Mouse (Mus musculus): Measurements from ENCODE around the gene Rere. TPM values are rescaled to one million over a fixed set of nuclear protein-coding genes. Genes with fewer than 3 reads are reported as not detected.

The Rere gene
- polyA plus RNA-seq, 1 experiment: 61.3 TPM

- H3K4me3 ChIP-seq (replicated peaks; ENCODE audit: control insufficient read depth, low read depth, low read length): no peak overlapping the region
- H3K27ac ChIP-seq (ENCODE audit: control insufficient read depth, insufficient read depth, low read depth, low read length, poor library complexity): no peak overlapping the region
- H3K4me1 ChIP-seq (ENCODE audit: control insufficient read depth, insufficient read depth, low read length): no peaks in the 10 kb centered on the region
- TF ChIP-seq POLR2A (IDR thresholded peaks at IDR 0.05; ENCODE audit: borderline replicate concordance, control insufficient read depth, low read depth, low read length) (no peak), CTCF (IDR thresholded peaks at IDR 0.05; ENCODE audit: control insufficient read depth, insufficient read depth, low read length) (peak; percentile 75)
- WGBS: 53% methylated on average over 1 of the region's 1 CpGs
Observed at GRCm38 (mm10) chr4:150625425-150625824, 344.0 kb downstream of the Rere start.

DNA sequence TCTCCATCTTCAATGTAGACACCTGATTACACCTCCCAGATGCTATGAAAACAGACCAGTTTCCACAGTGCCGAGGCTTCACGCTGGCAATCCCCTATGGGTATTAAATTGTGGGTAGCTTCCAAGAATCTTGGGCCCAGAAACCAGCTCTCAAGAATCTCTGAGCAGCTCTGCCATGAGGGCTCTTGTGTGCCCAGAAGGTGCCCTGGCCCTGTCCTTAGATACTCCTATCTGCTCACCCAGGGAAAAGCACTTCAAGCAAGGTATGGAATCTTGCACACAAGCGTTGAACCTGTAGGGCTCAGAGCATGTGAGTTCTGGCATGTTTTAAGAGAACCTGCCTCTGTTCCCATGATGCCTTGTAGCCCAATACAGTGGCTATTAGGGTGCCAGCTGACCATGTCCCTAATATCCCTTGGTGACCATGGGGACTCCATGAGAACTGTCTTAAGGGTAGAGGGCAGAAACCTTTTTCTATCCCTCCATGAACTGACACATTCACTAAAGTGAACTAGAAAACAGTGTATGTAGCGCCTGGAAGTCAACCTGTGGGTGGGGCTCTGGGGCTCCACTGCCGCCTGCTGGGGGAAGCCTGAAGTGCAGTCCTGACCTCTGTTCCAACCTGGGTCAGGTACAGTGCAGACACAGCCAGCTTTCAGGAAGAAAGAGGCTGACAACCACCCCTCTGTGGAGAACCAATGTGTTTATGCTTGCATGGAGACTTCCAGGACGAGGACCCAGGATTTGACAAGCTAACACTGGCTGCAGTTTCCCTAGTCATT is 344.7 kb downstream of the Rere start:
- Histone ChIP-seq H3K27ac (ENCODE audit: control insufficient read depth, insufficient read depth, low read depth, low read length, poor library complexity) (no peak overlapping the region), H3K4me1 (ENCODE audit: control insufficient read depth, insufficient read depth, low read length) (no peaks in the 10 kb centered on the region), H3K4me3 (replicated peaks; ENCODE audit: control insufficient read depth, low read depth, low read length) (no peak overlapping the region)
- 37% methylated on average over 6 of the region's 6 CpGs for WGBS
- peak; percentile 91 for TF ChIP-seq CTCF (IDR thresholded peaks at IDR 0.05; ENCODE audit: control insufficient read depth, insufficient read depth, low read length)
- TF ChIP-seq POLR2A (IDR thresholded peaks at IDR 0.05; ENCODE audit: borderline replicate concordance, control insufficient read depth, low read depth, low read length): no peak

DNA sequence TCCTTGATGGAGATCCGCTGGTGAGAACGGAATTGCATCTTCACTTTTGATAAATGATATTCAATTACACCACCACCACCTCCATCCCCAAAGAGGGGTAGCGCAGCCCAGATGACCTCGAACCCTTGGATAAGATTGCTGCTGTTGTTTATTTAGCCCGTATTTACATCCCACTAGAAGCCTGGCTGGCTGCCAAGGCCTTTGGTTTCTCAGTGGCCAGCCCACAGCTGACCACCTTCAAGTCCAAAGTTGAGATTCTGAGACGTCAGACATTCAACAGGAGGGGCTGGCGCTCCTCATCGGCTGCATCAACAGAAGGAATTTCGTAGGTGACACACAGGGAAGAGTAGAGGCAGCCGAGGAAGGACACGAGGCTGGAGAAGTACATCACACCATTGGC is 347.8 kb downstream of the Rere start:
- whole genome bisulfite sequencing: 86% methylated on average over 11 of the region's 11 CpGs
- Histone ChIP-seq H3K4me3 (replicated peaks; ENCODE audit: control insufficient read depth, low read depth, low read length) (no peak overlapping the region), H3K27ac (ENCODE audit: control insufficient read depth, insufficient read depth, low read depth, low read length, poor library complexity) (no peak overlapping the region), H3K4me1 (ENCODE audit: control insufficient read depth, insufficient read depth, low read length) (no peaks in the 10 kb centered on the region)
- TF ChIP-seq CTCF (IDR thresholded peaks at IDR 0.05; ENCODE audit: control insufficient read depth, insufficient read depth, low read length) (no peak), POLR2A (IDR thresholded peaks at IDR 0.05; ENCODE audit: borderline replicate concordance, control insufficient read depth, low read depth, low read length) (no peak)

GRCm38 (mm10) chr4:150635568-150635967 is 354.1 kb downstream of the Rere start:
- Histone ChIP-seq H3K4me3 (replicated peaks; ENCODE audit: control insufficient read depth, low read depth, low read length) (no peak overlapping the region), H3K27ac (ENCODE audit: control insufficient read depth, insufficient read depth, low read depth, low read length, poor library complexity) (no peak overlapping the region), H3K4me1 (ENCODE audit: control insufficient read depth, insufficient read depth, low read length) (no peaks in the 10 kb centered on the region)
- WGBS: 79% methylated on average over 10 of the region's 10 CpGs
- TF ChIP-seq CTCF (IDR thresholded peaks at IDR 0.05; ENCODE audit: control insufficient read depth, insufficient read depth, low read length) (no peak), POLR2A (IDR thresholded peaks at IDR 0.05; ENCODE audit: borderline replicate concordance, control insufficient read depth, low read depth, low read length) (no peak)

DNA sequence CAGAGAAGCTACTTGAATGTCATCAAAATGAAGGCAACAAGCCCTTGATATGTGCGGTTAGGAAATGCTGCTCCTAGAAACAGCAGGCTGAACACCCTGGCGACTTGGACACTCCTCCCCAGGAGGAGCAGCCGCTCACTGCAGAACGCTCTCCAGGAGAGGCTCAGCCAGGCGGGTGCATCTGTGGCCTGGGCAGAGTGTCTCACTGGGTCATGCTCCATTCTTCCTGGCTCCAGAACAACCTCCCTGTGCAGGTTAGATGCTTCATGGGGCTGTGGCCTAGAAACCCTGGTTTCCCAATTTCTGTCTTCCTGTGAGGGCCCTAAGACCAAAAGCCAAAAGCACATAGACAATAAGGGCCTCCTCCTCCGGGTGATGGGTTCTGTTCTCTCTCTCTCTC is 355.2 kb downstream of the Rere start:
- H3K4me1 ChIP-seq (ENCODE audit: control insufficient read depth, insufficient read depth, low read length): no peaks in the 10 kb centered on the region
- no peak overlapping the region for H3K27ac ChIP-seq (ENCODE audit: control insufficient read depth, insufficient read depth, low read depth, low read length, poor library complexity)
- WGBS: 83% methylated on average over 6 of the region's 6 CpGs
- no peak overlapping the region for H3K4me3 ChIP-seq (replicated peaks; ENCODE audit: control insufficient read depth, low read depth, low read length)
- TF ChIP-seq CTCF (IDR thresholded peaks at IDR 0.05; ENCODE audit: control insufficient read depth, insufficient read depth, low read length): no peak
- no peak for TF ChIP-seq POLR2A (IDR thresholded peaks at IDR 0.05; ENCODE audit: borderline replicate concordance, control insufficient read depth, low read depth, low read length)

- no peak overlapping the region for H3K27ac ChIP-seq (ENCODE audit: control insufficient read depth, insufficient read depth, low read depth, low read length, poor library complexity)
- TF ChIP-seq POLR2A (IDR thresholded peaks at IDR 0.05; ENCODE audit: borderline replicate concordance, control insufficient read depth, low read depth, low read length): no peak
- no peak for TF ChIP-seq CTCF (IDR thresholded peaks at IDR 0.05; ENCODE audit: control insufficient read depth, insufficient read depth, low read length)
- H3K4me3 ChIP-seq (replicated peaks; ENCODE audit: control insufficient read depth, low read depth, low read length): no peak overlapping the region
- WGBS: 88% methylated on average over 9 of the region's 9 CpGs
- H3K4me1 ChIP-seq (ENCODE audit: control insufficient read depth, insufficient read depth, low read length): no peaks in the 10 kb centered on the region
Observed at GRCm38 (mm10) chr4:150644299-150644698, 362.9 kb downstream of the Rere start.

GRCm38 (mm10) chr4:150649327-150649726 is 367.9 kb downstream of the Rere start:
- TF ChIP-seq POLR2A (IDR thresholded peaks at IDR 0.05; ENCODE audit: borderline replicate concordance, control insufficient read depth, low read depth, low read length) (no peak), CTCF (IDR thresholded peaks at IDR 0.05; ENCODE audit: control insufficient read depth, insufficient read depth, low read length) (no peak)
- Histone ChIP-seq H3K27ac (ENCODE audit: control insufficient read depth, insufficient read depth, low read depth, low read length, poor library complexity) (no peak overlapping the region), H3K4me1 (ENCODE audit: control insufficient read depth, insufficient read depth, low read length) (peaks cover 2% of the 10 kb centered on the region; the same call in 1 of the 2 replicates), H3K4me3 (replicated peaks; ENCODE audit: control insufficient read depth, low read depth, low read length) (no peak overlapping the region)
- WGBS: 65% methylated on average over 5 of the region's 5 CpGs

- TF ChIP-seq POLR2A (IDR thresholded peaks at IDR 0.05; ENCODE audit: borderline replicate concordance, control insufficient read depth, low read depth, low read length) (no peak), CTCF (IDR thresholded peaks at IDR 0.05; ENCODE audit: control insufficient read depth, insufficient read depth, low read length) (no peak)
Observed at GRCm38 (mm10) chr4:150651390-150652277, 370.2 kb downstream of the Rere start, which contains the start of gene Slc45a1. Gene Slc45a1, minus strand, starts transcription at chr4:150652174.

More at GRCm38 (mm10) chr4:150651390-150652277, 370.2 kb downstream of the Rere start, which contains the start of gene Slc45a1:
- 14% methylated on average over 41 of the region's 41 CpGs for WGBS
- no peak within 1 kb of the TSS for H3K27ac ChIP-seq (ENCODE audit: control insufficient read depth, insufficient read depth, low read depth, low read length, poor library complexity)
- peaks cover 2% of the 10 kb centered on the region; the same call in 1 of the 2 replicates for H3K4me1 ChIP-seq (ENCODE audit: control insufficient read depth, insufficient read depth, low read length)
- H3K4me3 ChIP-seq (replicated peaks; ENCODE audit: control insufficient read depth, low read depth, low read length): no peak within 1 kb of the TSS

Data from bone marrow, adult 2 months (tissue).